Mouse (Mus musculus): Measurements from ENCODE around the gene Gchfr. TPM values are rescaled to one million over a fixed set of nuclear protein-coding genes. Genes with fewer than 3 reads are reported as not detected.

The Gchfr gene
- polyA plus RNA-seq, 1 experiment from 2014 or later, result 263 TPM

DNA sequence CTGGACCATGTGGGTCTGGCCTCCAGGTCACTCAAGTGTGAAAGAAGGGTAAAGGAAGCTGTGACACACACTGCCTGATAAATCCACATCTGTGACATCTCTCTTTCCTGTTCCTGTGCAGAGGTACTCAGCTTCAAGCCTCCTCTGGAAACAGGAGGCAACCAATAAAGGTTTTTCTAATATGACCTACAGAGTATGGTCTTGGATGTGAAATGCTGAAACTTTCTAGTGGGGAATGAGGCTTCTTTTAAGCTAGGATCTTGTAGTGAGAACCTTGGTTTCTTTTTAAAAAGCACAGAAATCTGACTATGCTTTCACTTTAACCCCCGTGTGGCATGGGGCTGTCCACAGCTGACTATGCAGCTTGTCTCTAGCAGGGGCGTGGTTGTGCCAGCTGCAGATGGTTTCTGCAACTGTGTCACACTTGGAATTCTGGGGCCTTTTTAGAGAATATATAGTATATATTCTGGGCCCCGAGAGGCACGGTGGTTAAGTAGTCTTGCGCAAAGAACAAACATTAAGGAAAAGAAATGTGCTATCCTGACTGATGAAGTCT lies 9.9 kb downstream of the Gchfr start:
- Histone ChIP-seq H3K9me3 (ENCODE audit: low read length) (no peaks in the 10 kb centered on the region), H3K9ac (replicated peaks) (no peak overlapping the region), H3K4me2 (ENCODE audit: low read depth, low read length) (no peak overlapping the region), H3K4me3 (ENCODE audit: low read depth, low read length) (no peak overlapping the region), H3K36me3 (replicated peaks; ENCODE audit: insufficient read depth, low read length) (peaks cover 6% of the 10 kb centered on the region; the same call in 1 of the 2 replicates), H3K4me1 (ENCODE audit: insufficient read depth) (peaks cover 20% of the 10 kb centered on the region), H3K27ac (ENCODE audit: low read depth) (no peak overlapping the region), H3K27me3 (ENCODE audit: insufficient read depth, low read length) (no peaks in the 10 kb centered on the region)
- WGBS (ENCODE audit: insufficient replicate concordance), result 53% methylated on average over 5 of the region's 5 CpGs
- DNase-seq (no peak), ATAC-seq (no peak)
- no peak for TF ChIP-seq CTCF (IDR thresholded peaks at IDR 0.05; ENCODE audit: low read depth)
- no peak for TF ChIP-seq EP300 (IDR thresholded peaks at IDR 0.05; ENCODE audit: low read depth)

DNA sequence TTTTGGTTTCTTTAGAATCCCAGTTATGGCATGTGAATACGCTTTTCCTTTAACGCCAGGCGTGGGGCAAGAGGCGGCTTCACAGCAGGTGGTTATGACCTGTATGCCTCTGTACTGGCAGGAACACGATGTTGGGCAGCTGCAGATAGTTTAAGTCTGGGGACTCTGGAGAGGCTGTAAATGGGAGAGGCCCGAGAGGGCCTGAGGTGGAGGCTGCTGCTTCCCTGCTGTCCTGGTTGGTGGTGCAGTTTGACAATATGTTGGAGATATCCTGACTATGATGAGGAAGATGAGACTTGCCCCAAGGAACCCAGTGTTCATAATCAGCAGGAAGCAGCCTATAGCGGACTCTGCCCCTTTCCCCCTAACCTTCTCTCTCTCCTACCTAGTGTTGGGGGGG lies 15.3 kb downstream of the Gchfr start:
- H3K4me1 ChIP-seq (ENCODE audit: insufficient read depth), result no peaks in the 10 kb centered on the region
- no peak overlapping the region for H3K9ac ChIP-seq (replicated peaks)
- no peak overlapping the region for H3K27ac ChIP-seq (ENCODE audit: low read depth)
- H3K27me3 ChIP-seq (ENCODE audit: insufficient read depth, low read length), result no peaks in the 10 kb centered on the region
- H3K4me3 ChIP-seq (ENCODE audit: low read depth, low read length), result no peak overlapping the region
- WGBS (ENCODE audit: insufficient replicate concordance), result 75% methylated on average over 7 of the region's 7 CpGs
- no peak for DNase-seq
- ATAC-seq, result no peak
- H3K4me2 ChIP-seq (ENCODE audit: low read depth, low read length), result no peak overlapping the region
- no peak for TF ChIP-seq CTCF (IDR thresholded peaks at IDR 0.05; ENCODE audit: low read depth)
- TF ChIP-seq EP300 (IDR thresholded peaks at IDR 0.05; ENCODE audit: low read depth), result no peak
- H3K36me3 ChIP-seq (replicated peaks; ENCODE audit: insufficient read depth, low read length), result peaks cover 11% of the 10 kb centered on the region
- H3K9me3 ChIP-seq (ENCODE audit: low read length), result no peaks in the 10 kb centered on the region

DNA sequence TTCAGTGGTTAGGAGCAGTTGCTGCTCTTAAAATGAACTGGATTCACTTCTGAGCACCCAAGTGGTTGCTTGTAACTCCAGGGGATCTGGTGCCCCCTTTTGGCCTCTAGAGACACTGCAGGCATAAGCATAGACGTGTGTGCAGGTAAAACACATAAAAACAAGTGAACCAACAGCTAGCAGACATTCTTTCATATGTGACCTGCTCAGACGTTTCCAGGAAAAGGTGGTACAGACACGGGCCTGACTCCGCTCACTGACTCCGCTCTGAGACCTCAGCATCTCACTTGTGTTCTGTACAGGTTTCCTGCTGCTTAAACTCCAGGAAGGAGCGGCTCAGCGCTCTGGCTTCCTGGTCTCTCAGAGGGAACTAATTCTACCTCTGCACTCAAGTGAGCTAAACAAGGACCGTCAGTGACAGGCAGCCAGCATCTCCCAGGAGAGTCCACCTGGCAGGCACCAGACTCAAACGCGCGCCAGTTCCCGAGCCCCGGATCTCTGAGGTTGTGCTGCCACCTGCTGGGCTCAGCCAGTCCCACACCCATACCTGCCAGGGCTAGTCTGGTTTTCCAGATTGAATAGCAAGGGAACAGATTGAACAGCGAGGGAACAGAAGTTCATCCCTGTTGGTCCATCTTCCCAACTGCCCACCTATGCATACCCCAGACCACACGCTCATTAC lies 21.6 kb downstream of the Gchfr start:
- Histone ChIP-seq H3K4me3 (ENCODE audit: low read depth, low read length) (peak overlapping the region; percentile 50), H3K27me3 (ENCODE audit: insufficient read depth, low read length) (no peaks in the 10 kb centered on the region), H3K4me1 (ENCODE audit: insufficient read depth) (peaks cover 4% of the 10 kb centered on the region; the same call in 1 of the 2 replicates), H3K4me2 (ENCODE audit: low read depth, low read length) (peak overlapping the region; percentile 96), H3K9me3 (ENCODE audit: low read length) (no peaks in the 10 kb centered on the region), H3K36me3 (replicated peaks; ENCODE audit: insufficient read depth, low read length) (peaks cover 2% of the 10 kb centered on the region; the same call in 1 of the 2 replicates), H3K27ac (ENCODE audit: low read depth) (no peak overlapping the region; the same call in 1 of the 2 replicates), H3K9ac (replicated peaks) (peak overlapping the region; percentile 50; the same call in 1 of the 2 replicates)
- WGBS (ENCODE audit: insufficient replicate concordance), result 8% methylated on average over 15 of the region's 15 CpGs
- TF ChIP-seq EP300 (IDR thresholded peaks at IDR 0.05; ENCODE audit: low read depth) (no peak), CTCF (IDR thresholded peaks at IDR 0.05; ENCODE audit: low read depth) (peak; percentile 95)
- peak; percentile 97 for ATAC-seq
- peak; percentile 92 for DNase-seq

DNA sequence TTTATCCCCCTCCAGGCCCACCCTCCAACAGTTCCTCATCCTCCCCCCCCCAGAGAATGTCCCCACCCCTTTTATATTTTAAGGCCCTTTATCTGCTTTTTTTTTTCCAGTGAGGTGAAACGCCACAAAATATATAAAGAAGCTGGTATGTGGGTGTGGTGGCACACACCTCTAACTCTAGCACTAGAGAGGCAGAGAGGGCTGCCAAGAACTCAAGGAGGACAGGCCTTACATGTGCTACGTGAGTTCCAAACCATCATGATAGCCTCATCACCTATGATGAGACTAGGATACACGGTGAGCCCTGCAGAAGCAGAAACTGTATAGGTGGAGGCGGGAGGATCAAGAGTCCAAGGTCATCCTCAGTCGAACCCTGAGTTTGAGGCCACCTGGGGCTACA lies 23.4 kb downstream of the Gchfr start:
- H3K9ac ChIP-seq (replicated peaks), result no peak overlapping the region
- H3K9me3 ChIP-seq (ENCODE audit: low read length), result no peaks in the 10 kb centered on the region
- H3K27me3 ChIP-seq (ENCODE audit: insufficient read depth, low read length), result no peaks in the 10 kb centered on the region
- DNase-seq (no peak), ATAC-seq (no peak)
- H3K36me3 ChIP-seq (replicated peaks; ENCODE audit: insufficient read depth, low read length), result no peaks in the 10 kb centered on the region
- WGBS (ENCODE audit: insufficient replicate concordance), result 67% methylated on average over 5 of the region's 5 CpGs
- no peak overlapping the region for H3K27ac ChIP-seq (ENCODE audit: low read depth)
- H3K4me1 ChIP-seq (ENCODE audit: insufficient read depth), result peaks cover 4% of the 10 kb centered on the region; the same call in 1 of the 2 replicates
- TF ChIP-seq CTCF (IDR thresholded peaks at IDR 0.05; ENCODE audit: low read depth), result no peak
- TF ChIP-seq EP300 (IDR thresholded peaks at IDR 0.05; ENCODE audit: low read depth), result no peak
- no peak overlapping the region for H3K4me3 ChIP-seq (ENCODE audit: low read depth, low read length)
- no peak overlapping the region for H3K4me2 ChIP-seq (ENCODE audit: low read depth, low read length)

- Histone ChIP-seq H3K4me3 (ENCODE audit: low read depth, low read length) (no peak overlapping the region), H3K9me3 (ENCODE audit: low read length) (no peaks in the 10 kb centered on the region), H3K9ac (replicated peaks) (no peak overlapping the region), H3K4me1 (ENCODE audit: insufficient read depth) (peaks cover 2% of the 10 kb centered on the region; the same call in 1 of the 2 replicates), H3K27me3 (ENCODE audit: insufficient read depth, low read length) (no peaks in the 10 kb centered on the region), H3K4me2 (ENCODE audit: low read depth, low read length) (no peak overlapping the region), H3K27ac (ENCODE audit: low read depth) (no peak overlapping the region), H3K36me3 (replicated peaks; ENCODE audit: insufficient read depth, low read length) (no peaks in the 10 kb centered on the region)
- DNase-seq (no peak), ATAC-seq (no peak)
- 89% methylated on average over 5 of the region's 5 CpGs for WGBS (ENCODE audit: insufficient replicate concordance)
- TF ChIP-seq EP300 (IDR thresholded peaks at IDR 0.05; ENCODE audit: low read depth), result no peak
- no peak for TF ChIP-seq CTCF (IDR thresholded peaks at IDR 0.05; ENCODE audit: low read depth)
Measured at GRCm38 (mm10) chr2:119194140-119194539, 26.6 kb downstream of the Gchfr start.

- Histone ChIP-seq H3K9ac (replicated peaks) (no peak overlapping the region), H3K9me3 (ENCODE audit: low read length) (no peaks in the 10 kb centered on the region), H3K4me1 (ENCODE audit: insufficient read depth) (no peaks in the 10 kb centered on the region; the same call in 1 of the 2 replicates), H3K27ac (ENCODE audit: low read depth) (no peak overlapping the region), H3K4me3 (ENCODE audit: low read depth, low read length) (no peak overlapping the region), H3K4me2 (ENCODE audit: low read depth, low read length) (no peak overlapping the region), H3K36me3 (replicated peaks; ENCODE audit: insufficient read depth, low read length) (no peaks in the 10 kb centered on the region), H3K27me3 (ENCODE audit: insufficient read depth, low read length) (no peaks in the 10 kb centered on the region)
- WGBS (ENCODE audit: insufficient replicate concordance), result 71% methylated on average over 4 of the region's 4 CpGs
- TF ChIP-seq CTCF (IDR thresholded peaks at IDR 0.05; ENCODE audit: low read depth) (no peak), EP300 (IDR thresholded peaks at IDR 0.05; ENCODE audit: low read depth) (no peak)
- DNase-seq, result no peak
- no peak for ATAC-seq
Measured at GRCm38 (mm10) chr2:119196316-119197108, 28.9 kb downstream of the Gchfr start.
